Mouse (Mus musculus): ENCODE data around the gene Gm28308. TPM values are rescaled to one million over a fixed set of nuclear protein-coding genes. Genes with fewer than 3 reads are reported as not detected.

The Gm28308 gene
- polyA plus RNA-seq, 1 experiment from 2014 or later: not detected

DNA sequence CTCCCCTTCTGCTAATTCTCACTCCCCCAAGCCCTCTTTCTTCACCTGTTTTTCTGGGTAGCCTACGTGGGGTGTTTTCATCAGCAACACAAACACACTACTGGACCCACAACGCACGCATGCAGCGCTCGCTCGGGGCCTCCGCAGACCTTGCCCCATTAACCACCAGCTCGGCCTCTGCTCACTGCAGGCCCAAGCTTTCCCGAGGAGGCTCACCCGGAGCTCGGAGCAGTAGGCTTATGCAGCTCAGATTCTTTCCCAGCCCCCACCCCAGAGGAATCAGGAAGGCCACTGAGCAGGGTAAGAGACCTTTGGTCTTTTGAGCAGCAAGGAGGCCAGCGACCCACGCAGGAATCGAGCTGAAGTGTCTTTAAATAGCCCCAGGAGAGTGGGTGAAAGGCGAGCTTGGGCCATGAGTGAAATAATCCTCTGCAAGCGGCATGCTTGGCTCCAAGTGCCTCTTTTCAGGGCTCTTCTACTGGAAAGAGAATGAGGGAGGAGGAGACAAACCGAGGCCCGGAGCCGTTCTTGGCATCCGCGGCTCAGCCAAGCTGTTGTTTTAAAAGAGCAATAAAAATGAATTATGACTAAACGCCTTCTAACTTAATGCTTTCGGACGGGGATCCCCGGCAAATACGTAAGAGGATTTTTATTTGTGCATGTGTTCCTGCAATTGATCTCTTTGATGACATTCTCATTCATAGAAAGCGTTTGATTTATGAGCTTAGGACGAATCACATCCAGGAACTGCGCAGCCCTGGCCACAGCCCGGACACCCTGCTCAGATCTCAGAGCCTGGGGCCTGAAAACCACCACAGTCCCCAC, 52.4 kb downstream of the Gm28308 start:
- under 1% methylated on average over 30 of the region's 30 CpGs for WGBS
- peak overlapping the region; percentile 75 for H3K27ac ChIP-seq (replicated peaks)
- H3K27me3 ChIP-seq (replicated peaks; ENCODE audit: low read depth, poor library complexity, severe bottlenecking): peaks cover 100% of the 10 kb centered on the region
- no peaks in the 10 kb centered on the region for H3K36me3 ChIP-seq (replicated peaks)
- peak; percentile 61 for DNase-seq (ENCODE audit: low spot score)
- peak overlapping the region; percentile 78 for H3K4me3 ChIP-seq
- H3K9me3 ChIP-seq: no peaks in the 10 kb centered on the region
- peaks cover 30% of the 10 kb centered on the region for H3K4me1 ChIP-seq

DNA sequence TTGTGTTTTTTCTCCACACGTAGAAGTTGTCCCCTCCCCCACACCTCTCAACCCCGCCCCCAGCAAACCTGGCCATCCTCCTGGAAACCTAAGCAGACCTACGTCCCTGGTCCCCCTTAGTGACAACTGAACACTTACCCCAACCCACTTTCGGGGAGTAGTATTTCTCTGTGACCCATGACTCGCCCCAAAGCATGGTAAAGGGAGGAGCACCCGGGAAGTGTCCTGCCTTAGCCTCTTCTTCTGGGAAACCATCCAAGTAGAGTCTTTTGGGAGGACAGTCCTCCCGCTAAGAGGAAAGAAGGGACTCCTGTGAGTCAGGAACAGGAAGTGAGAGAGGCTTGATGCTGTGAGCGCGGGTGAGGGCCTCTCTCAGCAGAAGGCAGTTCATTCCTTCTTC, 53.2 kb downstream of the Gm28308 start:
- H3K27ac ChIP-seq (replicated peaks): peak overlapping the region; percentile 75
- H3K36me3 ChIP-seq (replicated peaks): no peaks in the 10 kb centered on the region
- peaks cover 30% of the 10 kb centered on the region for H3K4me1 ChIP-seq
- no peaks in the 10 kb centered on the region for H3K9me3 ChIP-seq
- peak overlapping the region; percentile 78 for H3K4me3 ChIP-seq
- peak; percentile 28 for DNase-seq (ENCODE audit: low spot score)
- H3K27me3 ChIP-seq (replicated peaks; ENCODE audit: low read depth, poor library complexity, severe bottlenecking): peaks cover 100% of the 10 kb centered on the region
- 1% methylated on average over 9 of the region's 9 CpGs for whole genome bisulfite sequencing

DNA sequence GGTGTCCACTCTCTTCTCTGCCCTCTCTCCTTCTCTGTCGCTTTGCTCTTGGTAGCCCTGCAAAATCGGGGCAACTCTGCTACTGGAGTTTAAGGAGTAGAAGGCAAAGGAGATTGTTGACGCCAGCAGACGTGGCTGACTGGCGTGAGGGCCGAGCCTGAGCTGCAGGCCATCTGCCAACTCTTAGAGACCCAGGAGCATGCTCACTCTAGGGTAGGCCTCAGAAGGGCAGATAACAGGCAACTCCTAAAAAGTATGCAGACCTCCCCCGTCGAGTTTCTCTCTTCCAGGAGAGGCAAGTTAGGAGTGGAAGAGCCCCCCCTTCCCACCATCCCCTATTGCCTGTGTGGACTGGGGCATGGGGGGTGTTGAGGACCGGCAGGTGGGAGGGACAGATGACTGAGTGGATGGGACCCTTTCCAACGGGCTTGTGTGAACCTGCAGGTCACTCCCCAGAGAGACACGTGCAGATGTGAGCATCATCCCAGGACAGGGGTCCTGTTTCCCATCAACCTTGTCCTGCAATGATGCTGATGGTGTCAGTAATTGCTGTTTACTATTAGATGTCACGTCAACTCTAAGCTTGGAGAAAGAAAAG, 53.9 kb downstream of the Gm28308 start:
- Histone ChIP-seq H3K27me3 (replicated peaks; ENCODE audit: low read depth, poor library complexity, severe bottlenecking) (peaks cover 100% of the 10 kb centered on the region), H3K27ac (replicated peaks) (peak overlapping the region; percentile 78), H3K9me3 (no peaks in the 10 kb centered on the region), H3K4me3 (peak overlapping the region; percentile 78), H3K4me1 (peaks cover 30% of the 10 kb centered on the region), H3K36me3 (replicated peaks) (no peaks in the 10 kb centered on the region)
- DNase-seq (ENCODE audit: low spot score): peak; percentile 45
- 1% methylated on average over 12 of the region's 12 CpGs for WGBS

DNA sequence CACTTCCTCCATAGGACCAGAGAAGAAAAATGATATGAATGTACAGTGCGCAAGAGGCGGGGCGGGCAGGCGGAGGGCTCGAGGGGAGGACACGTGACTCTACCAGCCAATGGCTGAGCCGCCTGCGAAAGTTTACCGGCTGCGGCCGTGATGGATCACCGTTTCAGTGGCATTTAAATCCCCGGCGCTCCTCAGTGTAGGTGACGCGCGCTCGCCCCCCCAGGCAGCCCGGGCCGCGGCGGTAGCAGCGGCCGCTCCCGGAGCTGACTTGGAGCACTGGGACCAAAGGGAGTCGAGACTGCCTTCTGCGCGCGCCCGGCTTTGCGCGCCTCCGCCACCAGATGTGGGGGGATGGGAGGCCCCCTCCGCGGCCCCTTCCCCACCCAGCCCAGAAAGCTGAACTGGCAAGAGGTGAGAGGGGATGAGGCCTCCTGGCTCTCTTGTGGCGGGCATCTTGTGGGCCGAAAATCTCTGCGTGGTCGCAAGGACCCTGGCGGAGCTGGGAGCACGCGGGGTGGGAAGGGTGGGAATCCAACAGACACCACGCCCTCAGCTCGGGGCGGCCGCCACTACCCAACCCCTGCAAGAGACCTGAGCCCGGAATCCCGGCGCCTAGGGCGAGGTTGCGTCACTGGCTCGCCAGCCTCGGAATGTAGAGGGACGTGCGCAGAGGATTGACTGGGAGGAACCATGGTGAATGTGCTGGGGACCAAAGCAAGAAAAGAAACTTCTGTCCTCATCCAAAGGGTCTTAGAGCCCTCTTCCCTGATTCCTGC, 54.7 kb downstream of the Gm28308 start, which contains the start of gene Hoxa1:
Gene Hoxa1 (minus strand): TSS at position 42 of the 776 bp plus-strand sequence.
- Histone ChIP-seq H3K36me3 (replicated peaks) (no peaks in the 10 kb centered on the region), H3K27ac (replicated peaks) (peak within 1 kb of the TSS; percentile 78), H3K4me1 (peaks cover 30% of the 10 kb centered on the region), H3K27me3 (replicated peaks; ENCODE audit: low read depth, poor library complexity, severe bottlenecking) (peaks cover 100% of the 10 kb centered on the region), H3K4me3 (peak within 1 kb of the TSS; percentile 78), H3K9me3 (no peaks in the 10 kb centered on the region)
- under 1% methylated on average over 55 of the region's 55 CpGs for WGBS
- DNase-seq (ENCODE audit: low spot score): peak; percentile 89

DNA sequence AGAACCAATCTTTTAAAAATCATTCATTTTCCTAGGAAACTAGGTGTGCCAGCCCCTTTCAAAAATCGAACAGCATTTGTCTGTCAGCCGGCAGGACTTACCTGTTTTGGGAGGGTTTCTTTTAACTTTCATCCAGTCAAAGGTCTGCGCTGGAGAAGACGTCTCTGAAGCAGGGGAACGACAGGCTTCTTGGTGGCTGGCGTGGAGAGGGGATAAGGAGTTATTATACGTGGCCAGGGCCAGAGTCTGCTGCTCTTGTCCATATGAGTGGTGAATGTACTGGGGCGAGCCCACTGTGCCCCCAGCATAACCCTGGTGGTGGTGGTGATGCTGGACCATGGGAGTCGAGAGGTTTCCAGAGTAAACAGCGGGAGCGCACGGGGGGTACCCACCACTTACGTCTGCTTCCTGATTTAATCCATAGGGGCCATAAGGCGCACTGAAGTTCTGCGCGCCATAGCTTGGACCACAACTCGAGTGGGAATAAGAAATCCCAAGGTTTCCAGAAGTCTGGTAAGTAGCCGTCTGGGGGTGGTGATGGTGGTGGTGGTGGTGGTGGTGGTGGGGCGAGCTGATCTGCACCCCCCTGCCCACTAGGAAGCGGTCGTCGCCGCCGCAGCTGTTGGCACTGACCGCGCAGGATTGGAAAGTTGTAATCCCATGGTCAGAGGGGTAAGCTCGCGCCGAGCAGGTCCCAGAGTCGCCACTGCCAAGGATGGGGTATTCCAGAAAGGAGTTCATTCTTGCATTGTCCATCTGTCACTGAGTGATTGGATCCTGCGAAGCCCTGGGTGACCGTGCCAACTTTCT, 55.5 kb downstream of the Gm28308 start:
- no peaks in the 10 kb centered on the region for H3K9me3 ChIP-seq
- peaks cover 100% of the 10 kb centered on the region for H3K27me3 ChIP-seq (replicated peaks; ENCODE audit: low read depth, poor library complexity, severe bottlenecking)
- WGBS: under 1% methylated on average over 32 of the region's 32 CpGs
- H3K36me3 ChIP-seq (replicated peaks): no peaks in the 10 kb centered on the region
- peaks cover 30% of the 10 kb centered on the region for H3K4me1 ChIP-seq
- peak overlapping the region; percentile 78 for H3K4me3 ChIP-seq
- H3K27ac ChIP-seq (replicated peaks): no peak overlapping the region
- DNase-seq (ENCODE audit: low spot score): peak; percentile 41

DNA sequence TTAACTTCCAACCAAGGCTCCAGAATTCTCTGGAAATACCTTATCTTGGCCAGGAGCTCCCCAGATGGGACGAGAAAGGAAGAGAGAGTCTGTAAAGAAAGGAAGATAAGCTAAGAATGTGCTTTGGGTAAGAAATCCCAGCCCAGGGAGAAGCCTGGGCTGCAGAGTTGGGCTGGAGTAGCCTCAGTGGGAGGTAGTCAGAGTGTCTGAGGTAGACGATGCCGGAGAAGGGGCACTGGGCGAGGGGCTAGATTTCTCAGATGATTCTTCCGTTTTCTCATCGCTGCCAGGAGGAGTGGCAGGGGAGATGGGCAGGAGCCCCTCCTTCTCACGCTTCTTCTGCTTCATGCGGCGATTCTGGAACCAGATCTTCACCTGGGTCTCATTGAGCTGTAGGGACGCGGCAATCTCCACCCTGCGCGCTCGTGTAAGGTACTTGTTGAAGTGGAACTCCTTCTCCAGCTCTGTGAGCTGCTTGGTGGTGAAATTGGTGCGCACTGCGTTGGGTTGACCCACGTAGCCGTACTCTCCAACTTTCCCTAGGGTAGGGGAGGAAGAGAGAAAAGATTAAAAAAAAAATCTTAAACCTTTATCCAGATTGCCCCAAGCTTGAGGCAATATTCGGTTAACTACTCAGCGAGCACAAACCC, 56.5 kb downstream of the Gm28308 start:
- no peaks in the 10 kb centered on the region for H3K36me3 ChIP-seq (replicated peaks)
- H3K27ac ChIP-seq (replicated peaks): no peak overlapping the region
- no peaks in the 10 kb centered on the region for H3K9me3 ChIP-seq
- DNase-seq (ENCODE audit: low spot score): peak; percentile 38
- H3K27me3 ChIP-seq (replicated peaks; ENCODE audit: low read depth, poor library complexity, severe bottlenecking): peaks cover 100% of the 10 kb centered on the region
- H3K4me3 ChIP-seq: 0 out of 2 replicates have a peak overlapping the region, but pooled peaks have one; percentile 5
- peaks cover 30% of the 10 kb centered on the region for H3K4me1 ChIP-seq
- under 1% methylated on average over 20 of the region's 20 CpGs for WGBS

DNA sequence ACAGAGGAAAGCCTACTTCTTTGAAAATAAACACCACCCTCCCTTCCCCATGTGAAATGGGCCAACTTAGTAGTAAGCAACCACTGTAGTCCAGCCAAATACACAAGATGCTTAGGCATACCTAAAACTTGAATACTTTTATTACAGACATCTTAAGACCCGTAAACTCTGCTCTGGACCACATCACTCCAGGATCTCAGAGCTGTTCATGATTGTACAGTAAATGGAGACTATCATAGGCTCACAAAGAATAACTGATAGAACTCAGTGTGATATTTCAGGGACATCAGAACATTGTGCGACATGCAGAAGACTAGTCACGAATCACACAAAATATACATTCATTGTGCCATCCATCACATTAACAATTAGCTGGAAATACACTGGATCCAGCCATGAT, 57.7 kb downstream of the Gm28308 start:
- Histone ChIP-seq H3K4me3 (no peak overlapping the region), H3K27ac (replicated peaks) (no peak overlapping the region), H3K9me3 (no peaks in the 10 kb centered on the region), H3K27me3 (replicated peaks; ENCODE audit: low read depth, poor library complexity, severe bottlenecking) (peaks cover 100% of the 10 kb centered on the region), H3K36me3 (replicated peaks) (no peaks in the 10 kb centered on the region), H3K4me1 (peaks cover 31% of the 10 kb centered on the region)
- DNase-seq (ENCODE audit: low spot score): no peak
- 38% methylated on average over 3 of the region's 3 CpGs for WGBS

DNA sequence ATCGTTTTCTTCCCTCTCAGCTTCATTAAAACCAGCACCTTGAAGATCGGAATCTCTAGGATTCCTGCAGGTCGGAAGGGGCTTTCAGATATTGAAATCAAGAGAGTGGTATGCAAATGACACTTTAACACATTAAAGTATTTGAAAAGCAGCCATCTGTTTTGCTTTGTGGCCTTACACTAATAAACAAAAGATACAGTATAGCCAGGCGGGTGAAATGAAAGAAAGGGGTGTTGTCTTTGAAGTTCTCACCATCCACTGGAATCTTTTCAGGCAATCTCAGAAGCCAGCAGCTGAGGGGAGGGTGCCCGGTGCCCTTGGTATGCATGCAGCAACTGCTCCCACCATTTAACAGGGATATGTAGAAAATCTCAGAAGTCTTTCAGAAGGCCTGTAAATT, 59.1 kb downstream of the Gm28308 start:
- no peaks in the 10 kb centered on the region for H3K36me3 ChIP-seq (replicated peaks)
- peaks cover 100% of the 10 kb centered on the region for H3K27me3 ChIP-seq (replicated peaks; ENCODE audit: low read depth, poor library complexity, severe bottlenecking)
- H3K4me1 ChIP-seq: peaks cover 19% of the 10 kb centered on the region
- DNase-seq (ENCODE audit: low spot score): peak; percentile 14
- no peaks in the 10 kb centered on the region for H3K9me3 ChIP-seq
- 4% methylated on average over 5 of the region's 5 CpGs for WGBS
- no peak overlapping the region for H3K4me3 ChIP-seq
- H3K27ac ChIP-seq (replicated peaks): no peak overlapping the region

DNA sequence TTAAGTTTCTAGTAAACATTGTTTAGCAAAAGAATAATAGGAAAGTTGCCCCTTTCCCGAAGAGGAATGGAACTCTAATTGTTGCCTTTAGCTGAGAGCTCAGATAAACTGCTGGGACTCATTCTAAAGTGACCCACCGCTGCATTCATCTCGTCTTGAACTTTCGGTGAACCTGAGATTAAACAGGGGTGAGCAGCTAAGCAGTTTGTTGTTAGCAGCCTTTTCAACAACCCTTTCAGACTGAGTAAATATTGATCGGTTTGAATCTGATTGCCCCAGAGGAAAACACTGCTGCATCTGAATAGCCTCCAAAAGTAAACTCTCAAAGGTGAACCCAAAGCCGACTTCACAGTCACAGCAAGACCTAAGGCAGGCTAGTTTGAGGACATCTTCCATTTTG, 59.9 kb downstream of the Gm28308 start:
- Histone ChIP-seq H3K36me3 (replicated peaks) (no peaks in the 10 kb centered on the region), H3K9me3 (no peaks in the 10 kb centered on the region), H3K27ac (replicated peaks) (no peak overlapping the region), H3K4me3 (no peak overlapping the region), H3K27me3 (replicated peaks; ENCODE audit: low read depth, poor library complexity, severe bottlenecking) (peaks cover 100% of the 10 kb centered on the region), H3K4me1 (peaks cover 11% of the 10 kb centered on the region)
- WGBS: under 1% methylated on average over 6 of the region's 6 CpGs
- peak; percentile 27 for DNase-seq (ENCODE audit: low spot score)

DNA sequence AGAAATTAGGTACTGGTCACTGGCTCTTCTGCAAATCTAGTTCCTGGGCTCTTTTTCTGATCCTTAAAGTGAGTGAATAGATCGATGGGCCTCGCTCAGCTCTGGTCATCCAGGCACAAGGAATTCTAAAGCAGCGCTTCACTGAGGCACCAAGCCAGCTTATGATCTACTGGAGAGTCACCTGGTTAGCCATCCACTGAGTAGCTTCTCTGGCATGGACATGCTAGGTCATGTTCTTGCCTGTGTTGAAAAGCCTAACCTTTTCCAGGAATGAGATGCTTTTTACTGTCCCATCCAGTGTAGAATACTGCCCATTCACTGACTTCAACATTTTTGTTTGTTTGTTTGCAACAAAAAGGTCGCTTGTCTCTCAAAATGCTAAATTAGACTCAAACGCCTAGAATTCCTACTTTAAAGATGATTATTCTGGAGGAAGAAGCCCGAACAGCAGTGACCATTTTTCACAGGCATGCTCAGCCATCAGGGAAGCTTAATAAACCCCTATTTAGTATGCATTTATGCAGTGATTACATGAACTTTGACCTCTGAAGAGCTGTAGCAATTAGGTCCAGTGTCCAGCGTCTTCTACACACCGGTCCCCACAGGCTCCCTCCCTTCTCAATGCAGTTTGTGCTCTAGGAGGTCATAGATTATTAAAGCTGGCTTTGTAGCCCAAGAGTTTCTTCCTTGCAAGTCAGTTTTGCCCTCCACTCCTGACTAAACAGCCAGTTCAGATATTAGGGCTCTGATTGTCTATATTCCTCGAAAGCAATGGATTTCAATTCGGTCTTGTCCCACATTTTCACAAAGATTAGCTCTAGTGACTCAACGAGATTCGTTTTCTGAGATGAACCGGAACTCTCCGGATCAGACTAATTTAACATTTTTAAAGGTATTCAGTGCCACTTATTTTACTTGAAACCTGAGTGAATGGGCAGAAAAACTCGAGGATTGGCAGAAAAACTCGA, 60.6 kb downstream of the Gm28308 start:
- H3K4me1 ChIP-seq: peaks cover 5% of the 10 kb centered on the region; the same call in 1 of the 2 replicates
- H3K4me3 ChIP-seq: no peak overlapping the region
- H3K36me3 ChIP-seq (replicated peaks): no peaks in the 10 kb centered on the region
- H3K27me3 ChIP-seq (replicated peaks; ENCODE audit: low read depth, poor library complexity, severe bottlenecking): peaks cover 100% of the 10 kb centered on the region
- H3K9me3 ChIP-seq: no peaks in the 10 kb centered on the region
- peak; percentile 18 for DNase-seq (ENCODE audit: low spot score)
- no peak overlapping the region for H3K27ac ChIP-seq (replicated peaks)
- 2% methylated on average over 16 of the region's 16 CpGs for WGBS

DNA sequence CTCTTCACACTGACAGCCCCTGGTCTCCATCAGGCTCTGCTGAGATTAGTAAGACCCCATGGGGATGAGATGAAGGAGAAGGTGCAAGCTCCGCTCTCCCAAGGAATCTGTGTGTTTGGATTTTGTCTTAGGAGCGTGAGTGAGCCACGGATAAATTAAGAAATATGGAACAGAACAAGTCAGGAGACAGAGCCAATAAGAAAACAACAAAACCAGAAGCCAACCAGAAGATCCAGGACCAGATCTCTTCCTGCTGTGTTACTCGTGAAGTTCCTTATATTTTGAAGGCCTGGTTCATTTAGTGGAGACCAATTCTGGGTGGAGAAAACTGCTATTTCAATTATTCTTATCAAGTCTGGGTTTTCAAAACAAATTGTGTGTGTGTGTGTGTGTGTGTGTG, 61.6 kb downstream of the Gm28308 start:
- DNase-seq (ENCODE audit: low spot score): peak; percentile 14
- 7% methylated on average over 4 of the region's 4 CpGs for WGBS
- H3K9me3 ChIP-seq: no peaks in the 10 kb centered on the region
- H3K4me3 ChIP-seq: no peak overlapping the region
- peaks cover 100% of the 10 kb centered on the region for H3K27me3 ChIP-seq (replicated peaks; ENCODE audit: low read depth, poor library complexity, severe bottlenecking)
- peaks cover 5% of the 10 kb centered on the region; the same call in 1 of the 2 replicates for H3K4me1 ChIP-seq
- no peak overlapping the region for H3K27ac ChIP-seq (replicated peaks)
- no peaks in the 10 kb centered on the region for H3K36me3 ChIP-seq (replicated peaks)

All from embryonic facial prominence, embryonic 10.5 days (tissue).